Mouse (Mus musculus): ENCODE measurements around the gene Map1lc3b. TPM values are rescaled to one million over a fixed set of nuclear protein-coding genes. Genes with fewer than 3 reads are reported as not detected.
A peak's percentile ranks its signal among the peaks of the same experiment; 100 is the strongest.

The Map1lc3b gene
- polyA plus RNA-seq, 1 experiment from 2014 or later: 248 TPM

DNA sequence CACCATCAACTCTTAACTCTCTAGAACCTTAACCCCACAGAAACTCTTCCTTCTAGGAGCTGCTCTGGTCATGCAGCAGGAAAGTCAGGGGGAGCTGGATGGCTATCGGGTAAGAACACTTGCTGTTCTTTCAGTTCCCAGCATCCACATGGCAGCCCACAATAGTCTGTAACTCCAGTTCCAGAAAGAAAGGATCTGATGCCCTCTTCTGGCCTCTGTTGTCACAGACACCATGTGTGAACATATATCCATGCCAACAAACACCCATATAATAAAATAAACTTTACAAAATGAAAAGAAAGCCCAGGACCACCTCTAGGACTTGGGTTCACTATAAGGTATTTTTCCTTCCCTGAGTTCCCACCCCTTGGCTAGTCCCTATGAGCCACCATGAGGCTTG, 31.7 kb downstream of the Map1lc3b start:
- 44% methylated on average over 1 of the region's 1 CpGs for WGBS
- H3K4me2 ChIP-seq: no peak overlapping the region
- H3K9me3 ChIP-seq: no peaks in the 10 kb centered on the region
- peaks cover 32% of the 10 kb centered on the region for H3K36me3 ChIP-seq (replicated peaks)
- H3K27me3 ChIP-seq: no peaks in the 10 kb centered on the region
- no peak for ATAC-seq (ENCODE audit: low FRiP score)
- no peak overlapping the region for H3K9ac ChIP-seq
- no peak overlapping the region for H3K27ac ChIP-seq
- H3K4me3 ChIP-seq (replicated peaks): no peak overlapping the region
- peaks cover 32% of the 10 kb centered on the region for H3K4me1 ChIP-seq

DNA sequence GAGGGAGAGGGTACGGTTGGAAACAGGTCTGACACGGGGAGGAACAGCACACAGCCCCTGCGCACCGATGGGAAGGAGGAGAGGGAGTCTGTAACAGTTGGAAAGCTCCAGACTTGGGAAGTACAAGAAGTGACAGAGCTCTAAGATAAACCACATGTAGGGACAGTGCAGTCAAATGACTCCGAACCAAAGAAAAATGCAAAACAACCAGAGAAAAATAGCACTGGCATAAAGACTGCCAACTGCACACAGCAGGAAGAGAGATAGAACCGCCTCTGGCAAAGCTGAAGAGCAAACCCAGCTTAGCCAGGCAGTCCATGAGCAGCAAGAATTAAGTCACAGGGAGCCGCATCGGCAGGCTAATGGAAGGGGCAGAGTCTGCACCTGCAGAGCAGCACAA, 32.9 kb downstream of the Map1lc3b start:
- Histone ChIP-seq H3K27me3 (no peaks in the 10 kb centered on the region), H3K4me1 (peaks cover 32% of the 10 kb centered on the region), H3K9me3 (no peaks in the 10 kb centered on the region), H3K4me3 (replicated peaks) (no peak overlapping the region), H3K36me3 (replicated peaks) (peaks cover 31% of the 10 kb centered on the region), H3K4me2 (no peak overlapping the region), H3K27ac (no peak overlapping the region), H3K9ac (no peak overlapping the region)
- 84% methylated on average over 8 of the region's 8 CpGs for WGBS
- ATAC-seq (ENCODE audit: low FRiP score): no peak

DNA sequence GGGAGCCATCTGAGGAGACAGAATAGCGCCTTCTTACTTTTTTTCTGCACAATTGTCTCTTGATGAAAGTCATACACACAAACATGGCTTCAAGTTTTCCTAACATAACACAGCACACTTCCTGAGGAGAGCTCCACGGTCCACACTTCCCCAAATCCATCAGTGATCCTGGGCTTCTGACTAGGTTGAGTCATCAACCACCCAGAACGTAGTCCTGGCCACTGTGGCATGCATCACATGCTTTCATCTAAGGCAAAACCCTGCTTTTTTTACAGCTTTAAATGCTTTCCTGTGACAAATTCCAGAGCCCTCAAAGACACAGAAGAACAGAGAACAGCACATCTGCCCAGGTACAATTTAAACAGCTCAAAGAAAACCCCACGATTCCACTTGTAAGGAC, 38.5 kb downstream of the Map1lc3b start:
- H3K9ac ChIP-seq: no peak overlapping the region
- H3K4me1 ChIP-seq: peaks cover 15% of the 10 kb centered on the region
- peaks cover 35% of the 10 kb centered on the region for H3K36me3 ChIP-seq (replicated peaks)
- ATAC-seq (ENCODE audit: low FRiP score): no peak
- H3K4me3 ChIP-seq (replicated peaks): no peak overlapping the region
- no peaks in the 10 kb centered on the region for H3K9me3 ChIP-seq
- H3K27me3 ChIP-seq: no peaks in the 10 kb centered on the region
- 96% methylated on average over 4 of the region's 4 CpGs for WGBS
- H3K27ac ChIP-seq: no peak overlapping the region
- H3K4me2 ChIP-seq: no peak overlapping the region

DNA sequence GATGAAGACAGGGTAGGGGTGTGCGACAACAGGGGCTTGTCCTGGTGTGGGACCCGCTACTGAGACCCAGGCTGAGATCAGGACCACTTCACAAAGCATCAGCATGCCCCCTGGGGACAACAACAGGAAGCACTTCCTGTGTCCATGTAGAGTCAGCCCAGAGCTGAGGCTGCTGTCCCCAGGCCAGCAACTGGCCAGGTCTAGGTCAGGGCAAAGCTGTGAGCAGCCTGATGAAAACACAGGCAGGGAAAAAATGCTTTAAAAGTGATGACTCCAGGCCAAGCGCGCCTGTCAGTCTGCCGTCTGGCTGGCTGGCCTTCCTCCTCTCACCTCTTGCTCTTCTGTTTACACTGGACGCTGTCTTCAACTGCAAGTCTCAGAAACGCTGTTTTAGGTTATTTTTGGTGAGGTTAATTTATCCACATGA, 41.5 kb downstream of the Map1lc3b start:
- Histone ChIP-seq H3K9ac (no peak overlapping the region), H3K36me3 (replicated peaks) (peaks cover 28% of the 10 kb centered on the region), H3K4me1 (no peaks in the 10 kb centered on the region), H3K4me2 (no peak overlapping the region), H3K9me3 (no peaks in the 10 kb centered on the region), H3K4me3 (replicated peaks) (no peak overlapping the region), H3K27me3 (no peaks in the 10 kb centered on the region), H3K27ac (no peak overlapping the region)
- WGBS: 83% methylated on average over 7 of the region's 7 CpGs
- ATAC-seq (ENCODE audit: low FRiP score): no peak

DNA sequence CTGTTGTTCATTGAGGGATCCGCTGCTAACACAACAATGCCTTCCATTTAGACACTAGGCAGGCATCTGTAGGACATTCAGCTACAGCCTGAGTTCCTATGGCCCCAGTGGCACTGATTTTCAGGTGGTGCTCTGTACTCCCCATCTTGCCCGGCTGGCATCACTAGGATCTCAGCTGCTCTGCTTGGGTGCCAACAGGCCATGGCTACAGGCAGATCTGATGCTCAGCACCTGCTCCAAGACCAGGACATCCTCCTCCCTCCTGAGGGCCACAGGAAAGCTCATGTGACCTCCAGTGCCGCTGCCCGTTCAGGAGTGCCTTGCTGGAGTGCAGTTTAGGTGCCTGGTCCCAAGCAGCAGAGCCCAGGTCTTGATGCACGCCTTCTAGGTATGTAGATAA, 42.2 kb downstream of the Map1lc3b start:
- Histone ChIP-seq H3K4me3 (replicated peaks) (no peak overlapping the region), H3K9me3 (no peaks in the 10 kb centered on the region), H3K9ac (no peak overlapping the region), H3K36me3 (replicated peaks) (peaks cover 21% of the 10 kb centered on the region), H3K4me1 (no peaks in the 10 kb centered on the region; the same call in 1 of the 2 replicates), H3K27ac (no peak overlapping the region), H3K4me2 (no peak overlapping the region), H3K27me3 (no peaks in the 10 kb centered on the region)
- no peak for ATAC-seq (ENCODE audit: low FRiP score)
- WGBS: 84% methylated on average over 5 of the region's 5 CpGs

DNA sequence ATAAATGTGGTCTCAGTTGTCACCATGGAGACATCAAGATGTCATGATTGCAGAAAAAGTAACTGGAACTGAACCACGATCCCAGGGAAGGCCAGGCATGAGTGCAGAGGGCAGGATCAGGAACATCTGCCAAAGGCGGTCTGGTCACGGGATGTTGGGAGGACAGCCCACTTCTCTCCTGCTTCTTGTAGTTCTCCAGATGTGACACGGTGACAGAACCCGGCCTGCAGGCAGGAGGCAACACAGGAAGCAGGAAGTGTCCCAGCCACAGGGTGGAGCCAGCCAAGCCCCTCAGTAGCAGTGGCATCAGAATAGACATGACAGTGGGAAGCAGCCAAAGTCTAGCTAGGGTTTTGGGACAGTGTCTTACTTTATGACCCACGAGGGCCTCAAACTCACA, 45.4 kb downstream of the Map1lc3b start:
- no peaks in the 10 kb centered on the region; the same call in 1 of the 2 replicates for H3K4me1 ChIP-seq
- H3K27me3 ChIP-seq: no peaks in the 10 kb centered on the region
- no peak overlapping the region for H3K9ac ChIP-seq
- ATAC-seq (ENCODE audit: low FRiP score): no peak
- no peak overlapping the region for H3K4me3 ChIP-seq (replicated peaks)
- no peaks in the 10 kb centered on the region for H3K9me3 ChIP-seq
- WGBS: 89% methylated on average over 6 of the region's 6 CpGs
- H3K4me2 ChIP-seq: no peak overlapping the region
- peaks cover 7% of the 10 kb centered on the region; the same call in 1 of the 2 replicates for H3K36me3 ChIP-seq (replicated peaks)
- H3K27ac ChIP-seq: no peak overlapping the region

DNA sequence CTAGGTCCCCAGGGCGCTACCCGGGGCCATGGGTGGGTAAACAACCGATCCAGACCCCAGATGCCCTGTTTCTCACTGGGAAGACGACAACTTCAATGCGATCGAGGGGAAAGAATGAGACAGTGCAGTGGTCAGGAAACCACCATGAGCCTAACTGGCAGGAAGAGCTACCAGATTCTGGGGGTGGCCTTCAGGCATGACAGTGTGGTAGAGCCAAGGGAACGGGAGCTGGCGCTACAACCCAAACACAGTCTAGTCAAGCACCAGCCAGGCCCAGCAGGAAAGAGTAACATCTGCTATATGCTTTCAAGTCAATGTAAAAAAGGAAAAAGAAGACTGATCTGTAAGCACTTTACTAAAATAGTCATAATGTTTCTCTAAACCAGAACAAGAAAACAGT, 46.0 kb downstream of the Map1lc3b start:
- Histone ChIP-seq H3K36me3 (replicated peaks) (peaks cover 7% of the 10 kb centered on the region; the same call in 1 of the 2 replicates), H3K4me3 (replicated peaks) (no peak overlapping the region), H3K9ac (no peak overlapping the region), H3K27me3 (no peaks in the 10 kb centered on the region), H3K4me2 (no peak overlapping the region), H3K27ac (no peak overlapping the region), H3K9me3 (no peaks in the 10 kb centered on the region), H3K4me1 (no peaks in the 10 kb centered on the region; the same call in 1 of the 2 replicates)
- no peak for ATAC-seq (ENCODE audit: low FRiP score)
- 84% methylated on average over 8 of the region's 8 CpGs for WGBS

DNA sequence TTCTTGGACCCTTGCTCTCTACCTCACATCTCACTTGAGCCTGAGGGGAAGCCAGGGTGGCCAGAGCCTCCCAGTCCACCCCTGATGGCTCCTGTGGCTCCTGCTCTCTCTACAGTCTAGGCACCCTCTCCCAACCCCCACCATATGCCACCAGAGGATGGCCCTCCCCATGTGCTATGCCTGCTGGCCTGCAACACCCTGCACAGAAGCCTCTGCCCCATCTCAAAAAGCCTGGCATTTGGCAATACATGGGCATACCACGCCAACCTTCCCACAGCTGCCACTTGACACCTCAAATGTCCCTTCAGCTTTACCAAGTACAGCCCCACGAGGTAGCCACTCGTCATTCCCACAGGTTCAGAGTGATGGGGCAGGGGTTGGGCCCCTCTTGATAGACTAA, 52.6 kb downstream of the Map1lc3b start:
- 0 out of 2 replicates have a peak overlapping the region, but pooled peaks have one; percentile 1 for H3K4me2 ChIP-seq
- no peak for ATAC-seq (ENCODE audit: low FRiP score)
- WGBS: 79% methylated on average over 3 of the region's 3 CpGs
- H3K9ac ChIP-seq: peak overlapping the region; percentile 25; the same call in 1 of the 2 replicates
- no peak overlapping the region for H3K4me3 ChIP-seq (replicated peaks)
- H3K27me3 ChIP-seq: no peaks in the 10 kb centered on the region
- 0 out of 2 replicates have a peak overlapping the region, but pooled peaks have one; percentile 21 for H3K27ac ChIP-seq
- H3K9me3 ChIP-seq: no peaks in the 10 kb centered on the region
- 0 out of 2 replicates have a peak, but pooled peaks cover 3% of the 10 kb centered on the region for H3K36me3 ChIP-seq (replicated peaks)
- H3K4me1 ChIP-seq: peaks cover 42% of the 10 kb centered on the region

DNA sequence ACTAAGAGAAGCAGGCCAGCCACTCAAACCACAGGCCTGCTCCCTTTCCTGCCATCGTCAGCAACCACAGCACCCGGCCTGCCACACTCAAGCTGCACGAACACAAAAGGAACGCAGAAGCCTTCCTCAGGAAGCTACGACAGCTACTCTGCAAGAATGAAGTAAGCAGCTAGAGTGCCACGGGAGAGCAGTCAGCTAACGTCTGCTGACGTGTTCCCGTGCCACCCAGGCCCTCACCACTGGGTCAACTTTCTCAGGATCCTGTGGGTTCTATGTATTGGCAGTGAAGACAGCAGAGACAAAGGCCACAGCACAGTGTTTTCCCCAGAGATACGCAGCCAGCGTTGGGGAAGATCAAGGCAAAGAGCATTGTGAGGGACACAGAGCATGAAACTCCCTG, 53.2 kb downstream of the Map1lc3b start:
- H3K9me3 ChIP-seq: no peaks in the 10 kb centered on the region
- no peaks in the 10 kb centered on the region for H3K27me3 ChIP-seq
- 0 out of 2 replicates have a peak, but pooled peaks cover 3% of the 10 kb centered on the region for H3K36me3 ChIP-seq (replicated peaks)
- peak overlapping the region; percentile 15; the same call in 1 of the 2 replicates for H3K27ac ChIP-seq
- H3K9ac ChIP-seq: peak overlapping the region; percentile 38
- WGBS: 67% methylated on average over 11 of the region's 11 CpGs
- H3K4me3 ChIP-seq (replicated peaks): 0 out of 2 replicates have a peak overlapping the region, but pooled peaks have one; percentile 2
- H3K4me2 ChIP-seq: 0 out of 2 replicates have a peak overlapping the region, but pooled peaks have one; percentile 1
- ATAC-seq (ENCODE audit: low FRiP score): no peak
- peaks cover 47% of the 10 kb centered on the region for H3K4me1 ChIP-seq

DNA sequence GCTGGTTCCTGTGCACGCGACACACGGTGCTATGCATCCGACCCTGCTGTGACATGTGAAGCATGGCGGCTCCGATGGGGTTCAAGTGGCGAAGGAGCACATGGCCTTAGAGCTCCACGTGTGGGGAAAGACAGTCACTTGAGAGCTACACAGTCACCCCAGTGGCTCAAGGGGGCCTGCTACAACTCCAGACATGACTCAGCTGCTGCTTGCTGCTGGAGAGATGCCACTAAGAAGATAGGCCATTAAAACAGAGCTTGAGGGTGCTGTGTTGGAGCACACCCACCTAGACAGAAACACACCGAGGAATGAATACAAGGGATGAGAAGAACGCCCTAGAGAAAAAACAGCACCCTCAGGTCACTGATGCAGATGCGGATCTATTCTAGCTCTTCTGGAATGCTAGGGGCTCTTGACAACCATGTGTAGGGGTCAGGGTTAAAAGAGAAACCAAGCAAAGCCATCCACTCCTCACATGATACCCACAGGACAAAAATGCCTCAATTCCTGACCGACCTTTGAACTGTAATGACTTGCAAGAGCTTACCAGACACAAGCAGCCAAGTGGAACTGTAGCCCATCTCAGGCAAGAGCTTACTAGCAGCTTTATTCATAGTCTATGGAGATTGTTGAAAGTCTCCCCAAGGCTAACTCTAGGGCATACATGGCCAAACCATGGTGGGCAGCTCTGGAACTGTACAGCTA, 57.5 kb downstream of the Map1lc3b start:
- H3K4me2 ChIP-seq: no peak overlapping the region
- no peaks in the 10 kb centered on the region for H3K9me3 ChIP-seq
- no peaks in the 10 kb centered on the region for H3K27me3 ChIP-seq
- H3K36me3 ChIP-seq (replicated peaks): 0 out of 2 replicates have a peak, but pooled peaks cover 9% of the 10 kb centered on the region
- peaks cover 73% of the 10 kb centered on the region for H3K4me1 ChIP-seq
- 89% methylated on average over 12 of the region's 12 CpGs for WGBS
- ATAC-seq (ENCODE audit: low FRiP score): no peak
- no peak overlapping the region for H3K4me3 ChIP-seq (replicated peaks)
- H3K9ac ChIP-seq: no peak overlapping the region
- no peak overlapping the region for H3K27ac ChIP-seq

Other genes with a start within 250 kb of the Map1lc3b start
- gene 1700018B08Rik, start 46.0 kb upstream of the Map1lc3b start, polyA plus RNA-seq (2016; fragmentation: Nextera tagmentation; extraction: Ambion mirVana): not detected in 2 replicates
- 18.6 and 19.3 TPM in 2 replicates for gene Fbxo31, start 11.6 kb upstream of the Map1lc3b start, polyA plus RNA-seq (2016; fragmentation: Nextera tagmentation; extraction: Ambion mirVana)
- 28.3 and 30.5 TPM in 2 replicates for gene Zcchc14, start 62.5 kb downstream of the Map1lc3b start, polyA plus RNA-seq (2016; fragmentation: Nextera tagmentation; extraction: Ambion mirVana)
- 27.4 and 30.1 TPM in 2 replicates for gene Jph3, start 139.3 kb downstream of the Map1lc3b start, polyA plus RNA-seq (2016; fragmentation: Nextera tagmentation; extraction: Ambion mirVana)
- 53.1 and 53.9 TPM in 2 replicates for gene Klhdc4, start 239.2 kb downstream of the Map1lc3b start, polyA plus RNA-seq (2016; fragmentation: Nextera tagmentation; extraction: Ambion mirVana)

Data from forebrain, embryonic 12.5 days (tissue).